Mouse (Mus musculus): ENCODE results near the gene Ube2q2.

GRCm38 (mm10) chr9:55241863-55242685 lies 93.4 kb downstream of the Ube2q2 start:
- TF ChIP-seq CTCF (IDR thresholded peaks at IDR 0.05; ENCODE audit: low read depth, low read length): peak; percentile 0
- TF ChIP-seq POLR2A (IDR thresholded peaks at IDR 0.05; ENCODE audit: insufficient read depth, low read length): no peak
